Mouse (Mus musculus): Measurements from ENCODE around the gene Opcml.

GRCm38 (mm10) chr9:28714544-28714943 lies 924.0 kb downstream of the Opcml start:
- no peak for TF ChIP-seq CTCF (IDR thresholded peaks at IDR 0.05; ENCODE audit: control insufficient read depth, insufficient read depth, low read length)
- no peak for TF ChIP-seq POLR2A (IDR thresholded peaks at IDR 0.05; ENCODE audit: borderline replicate concordance, control insufficient read depth, low read depth, low read length)
